Mouse (Mus musculus) lung, postnatal 0 days (tissue): ENCODE measurements around the gene Gm17657.

Experiments
- CTCF ChIP-seq: IDR thresholded peaks from 2 replicates; pipeline ENCODE4 v1.5.1; 2016; ENCODE audit warnings: antibody characterized with exemption, mild to moderate bottlenecking
- EP300 ChIP-seq: IDR thresholded peaks from 2 replicates; pipeline ENCODE4 v1.6.1; 2016; ENCODE audit warnings: antibody characterized with exemption, mild to moderate bottlenecking, control low read depth

DNA sequence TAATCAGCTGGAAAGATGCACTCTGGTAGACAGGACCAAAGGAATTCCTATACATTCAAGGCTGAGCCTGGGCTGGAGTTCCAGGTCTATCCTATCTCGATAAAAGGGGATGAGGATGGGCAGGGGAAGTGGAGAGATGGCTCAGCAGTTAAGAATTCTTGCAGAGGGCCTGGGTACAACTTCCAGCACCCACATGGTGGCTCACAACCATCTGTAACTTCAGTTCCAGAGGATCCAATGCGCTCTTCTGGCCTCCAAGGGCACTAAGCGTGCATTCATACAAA lies 52.4 kb downstream of the Gm17657 start:
- TF ChIP-seq CTCF (no peak), EP300 (no peak)
